In the genomic region with DNA sequence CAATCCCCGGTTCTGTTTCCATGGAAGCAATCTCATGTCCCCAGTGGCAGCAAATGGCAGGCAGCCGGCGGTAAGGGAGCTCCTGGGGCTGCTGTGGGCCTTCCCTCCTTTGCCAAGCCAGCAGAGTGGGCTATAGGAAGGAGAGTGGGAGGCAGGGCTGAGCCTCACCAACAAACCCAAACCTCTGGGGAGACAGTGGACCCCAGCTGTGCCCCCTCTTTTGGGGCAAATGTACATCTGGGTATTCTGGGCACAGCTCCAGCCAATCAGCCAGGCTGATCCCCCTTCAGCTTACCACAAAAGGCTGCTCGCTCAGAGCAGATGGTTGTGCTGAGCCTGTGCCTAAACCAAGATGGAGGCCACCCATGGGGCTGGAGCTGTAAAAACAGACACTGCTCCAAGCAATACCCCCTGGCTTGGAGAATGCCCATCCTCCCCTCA, we compare ENCODE assay signal across 8 mouse cellular contexts.
DNase-seq lines count a peak whose midpoint lies in the region; ATAC-seq lines count a peak whose summit lies in the region.

No protein-coding gene starts in this region.

- H3K4me2 ChIP-seq in kidney, embryonic 14.5 days (replicated peaks; ENCODE audit: low read depth, low read length): no peak overlapping the region

- no peak overlapping the region for H3K27ac ChIP-seq in kidney, embryonic 14.5 days (ENCODE audit: low read depth, low read length)

- H3K9me3 ChIP-seq in kidney, embryonic 14.5 days (ENCODE audit: control insufficient read depth, low read length): peaks cover 11% of the 10 kb centered on the region

- WGBS in kidney, embryonic 14.5 days: 51% methylated on average over 4 of the region's 4 CpGs

- H3K4me3 ChIP-seq in kidney, embryonic 14.5 days (ENCODE audit: low read length): no peak overlapping the region

- no peaks in the 10 kb centered on the region for H3K27me3 ChIP-seq in kidney, embryonic 14.5 days (ENCODE audit: control insufficient read depth, insufficient read depth, low read length)

- no peak overlapping the region for H3K9ac ChIP-seq in kidney, embryonic 14.5 days (ENCODE audit: low read depth, low read length)

- H3K4me1 ChIP-seq in kidney, embryonic 14.5 days (ENCODE audit: control insufficient read depth, insufficient read depth, low read length): no peaks in the 10 kb centered on the region

- no peak for ATAC-seq in megakaryocyte-erythroid progenitor cell, adult 5-6 weeks (replicated peaks; ENCODE audit: low FRiP score, low TSS enrichment, poor library complexity, severe bottlenecking)
- ATAC-seq in kidney, embryonic 14.5 days (ENCODE audit: low FRiP score, low TSS enrichment): no peak

- no peaks in the 10 kb centered on the region for H3K36me3 ChIP-seq in kidney, embryonic 14.5 days (ENCODE audit: control insufficient read depth, insufficient read depth, low read length)

- peak; percentile 62 for DNase-seq in adrenal gland, postnatal 10 days
- DNase-seq in adrenal gland, postnatal 25 days: no peak
- DNase-seq in brain, adult 2 months (ENCODE audit: low read depth, low spot score): peak; percentile 15
- peak; percentile 56 to 74 for DNase-seq in heart, adult 9 months (ENCODE audit: low spot score in 2 of 2)
- DNase-seq in layer of hippocampus, postnatal 36 days: peak; percentile 43 to 44
- DNase-seq in thymus, postnatal 4 days: no peak

Comparison
In these comparisons a context has a peak if more than half of its experiments do, and no peak if none do; other contexts are left out.
1. DNase-seq: peak in adrenal gland, postnatal 10 days (single experiment), brain, adult 2 months (single experiment), heart, adult 9 months (2 of 2) and layer of hippocampus, postnatal 36 days (2 of 2); none in adrenal gland, postnatal 25 days (single experiment) and thymus, postnatal 4 days (single experiment).